Mouse (Mus musculus): ENCODE data around the gene Zfp110.

The Zfp110 gene

DNA sequence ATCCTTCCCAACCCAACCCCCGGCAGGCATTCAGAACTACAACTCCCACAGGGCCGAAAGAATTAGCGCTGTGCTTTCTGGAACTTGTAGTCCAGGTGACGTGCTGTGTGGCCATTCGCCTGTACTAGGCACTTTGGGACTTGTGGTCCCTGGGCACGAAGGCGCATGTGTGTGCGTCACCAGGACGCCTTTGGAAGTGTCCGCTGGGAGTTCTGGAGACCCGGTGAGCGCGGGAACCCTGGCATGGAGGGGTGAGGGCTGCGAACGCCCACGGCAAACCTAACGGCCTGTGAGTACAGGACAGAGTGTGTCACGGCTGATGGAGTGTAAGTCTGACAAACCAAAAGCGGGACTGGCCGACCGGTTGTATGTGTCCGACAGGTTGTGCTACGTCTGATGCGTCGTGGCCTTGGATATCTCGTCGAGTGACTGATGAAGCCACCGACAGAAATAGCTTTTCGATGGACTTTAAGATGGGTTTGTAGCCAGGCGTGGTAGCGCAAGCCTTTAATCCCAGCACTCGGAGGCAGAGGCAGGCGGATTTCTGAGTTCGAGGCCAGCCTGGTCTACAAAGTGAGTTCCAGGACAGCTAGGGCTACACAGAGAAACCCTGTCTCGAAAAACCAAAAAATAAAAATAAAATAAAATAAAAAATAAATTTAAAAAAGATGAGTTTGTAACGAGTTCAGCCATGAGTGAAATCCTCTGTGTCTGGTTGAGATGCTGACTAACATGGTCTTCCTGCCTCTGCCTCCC lies 63.3 kb downstream of the Zfp110 start, which contains the start of gene Zscan22:
Zscan22 (plus strand) TSS at position 161 of the 756 bp plus-strand sequence.
- peak; percentile 93 for DNase-seq (ENCODE audit: inconsistent ontology term)

Measured in Muller cell, postnatal 12 days (primary cell).